Mouse (Mus musculus) kidney, embryonic 16.5 days (tissue): Measurements from ENCODE around the gene Ttc23. TPM values are rescaled to one million over a fixed set of nuclear protein-coding genes. Genes with fewer than 3 reads are reported as not detected.
A peak's percentile ranks its signal among the peaks of the same experiment; 100 is the strongest.

Experiments used
- ATAC-seq: fragments of 200-750 bp; cut with Nextera tagmentation; 2 replicates; pipeline ENCODE4 v1.8.0; 2017; ENCODE audit warnings: moderate TSS enrichment; ENCODE audit not compliant: low FRiP score, low TSS enrichment
- H3K27ac ChIP-seq: fragments of 300-500 bp; sonication (generic); 2 replicates; pipeline ENCODE4 v1.5.1; 2014; ENCODE audit warnings: low read length
- H3K27me3 ChIP-seq: fragments of 300-500 bp; sonication (generic); 2 replicates; pipeline ENCODE4 v1.6.1; 2014; ENCODE audit warnings: low read length, control low read depth, mixed read lengths; ENCODE audit not compliant: insufficient read depth
- H3K36me3 ChIP-seq: fragments of 300-500 bp; sonication (generic); 2 replicates; pipeline ENCODE4 v1.6.1; 2014; ENCODE audit warnings: low read length, control low read depth, mixed read lengths; ENCODE audit not compliant: insufficient read depth
- H3K4me1 ChIP-seq: fragments of 300-500 bp; sonication (generic); 2 replicates; pipeline ENCODE4 v1.6.1; 2014; ENCODE audit warnings: low read length, control low read depth, mixed read lengths; ENCODE audit not compliant: insufficient read depth
- H3K4me2 ChIP-seq: fragments of 300-500 bp; sonication (generic); replicated peaks from 2 replicates; pipeline ENCODE4 v1.6.1; 2014; ENCODE audit warnings: low read depth, low read length
- H3K4me3 ChIP-seq: fragments of 300-500 bp; sonication (generic); 2 replicates; pipeline ENCODE4 v1.5.1; 2014; ENCODE audit warnings: mild to moderate bottlenecking, low read length
- H3K9ac ChIP-seq: fragments of 300-500 bp; sonication (generic); replicated peaks from 2 replicates; pipeline ENCODE4 v1.6.1; 2014; ENCODE audit warnings: low read length
- H3K9me3 ChIP-seq: fragments of 300-500 bp; sonication (generic); 2 replicates; pipeline ENCODE4 v1.6.1; 2016; ENCODE audit warnings: low read length, control low read depth
- WGBS: fragments of 180-500 bp; shearing (Covaris S2); extraction: QIAGEN DNeasy Blood & Tissue Kit; methylation state at CpG from one replicate; pipeline ENCODE4 v1.1.7; 2014; 5-methylcytosine and 5-hydroxymethylcytosine counted together
- polyA plus RNA-seq: library from polyadenylated mRNA; unstranded; fragments of >200 nt; fragmentation: Nextera tagmentation; extraction: Ambion mirVana; gene quantifications from 2 replicates; pipeline ENCODE4 v1.2.1, GENCODE M21; 2015

The Ttc23 gene
- polyA plus RNA-seq, 1 experiment from 2014 or later: 32.6 TPM

GRCm38 (mm10) chr7:67617646-67618045 is 29.6 kb upstream of the Ttc23 start:
- no peak overlapping the region for H3K9ac ChIP-seq
- H3K4me3 ChIP-seq: no peak overlapping the region
- ATAC-seq: no peak
- H3K27me3 ChIP-seq: no peaks in the 10 kb centered on the region
- H3K36me3 ChIP-seq: no peaks in the 10 kb centered on the region
- peaks cover 37% of the 10 kb centered on the region for H3K4me1 ChIP-seq
- 0 out of 2 replicates have a peak overlapping the region, but pooled peaks have one; percentile 13 for H3K27ac ChIP-seq
- no peaks in the 10 kb centered on the region for H3K9me3 ChIP-seq
- no peak overlapping the region for H3K4me2 ChIP-seq
- 71% methylated on average over 10 of the region's 10 CpGs for WGBS

DNA sequence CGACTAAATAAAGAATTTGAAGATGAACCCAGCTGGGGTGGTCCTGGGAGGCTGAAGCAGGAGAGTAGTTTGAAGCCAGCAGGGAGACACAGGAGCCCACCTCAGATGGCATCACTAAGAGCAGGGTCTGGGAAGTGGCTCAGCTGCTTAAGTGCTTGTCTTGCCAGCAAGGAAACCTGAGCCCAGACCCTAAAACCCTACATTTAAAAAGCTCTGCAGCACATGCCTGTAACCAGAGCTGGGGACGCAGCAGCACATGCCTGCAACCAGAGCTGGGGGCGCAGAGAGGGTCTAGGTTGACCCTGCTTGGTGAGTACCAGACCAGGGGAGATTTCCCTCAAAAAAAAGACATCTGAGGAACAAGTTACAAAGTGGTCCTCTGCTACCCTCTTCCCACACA is 28.9 kb upstream of the Ttc23 start:
- Histone ChIP-seq H3K4me3 (no peak overlapping the region), H3K4me1 (peaks cover 37% of the 10 kb centered on the region), H3K27ac (no peak overlapping the region), H3K27me3 (no peaks in the 10 kb centered on the region), H3K9me3 (no peaks in the 10 kb centered on the region), H3K36me3 (no peaks in the 10 kb centered on the region), H3K9ac (no peak overlapping the region), H3K4me2 (no peak overlapping the region)
- ATAC-seq: peak; percentile 46; the same call in 1 of the 2 replicates
- 65% methylated on average over 3 of the region's 3 CpGs for WGBS

DNA sequence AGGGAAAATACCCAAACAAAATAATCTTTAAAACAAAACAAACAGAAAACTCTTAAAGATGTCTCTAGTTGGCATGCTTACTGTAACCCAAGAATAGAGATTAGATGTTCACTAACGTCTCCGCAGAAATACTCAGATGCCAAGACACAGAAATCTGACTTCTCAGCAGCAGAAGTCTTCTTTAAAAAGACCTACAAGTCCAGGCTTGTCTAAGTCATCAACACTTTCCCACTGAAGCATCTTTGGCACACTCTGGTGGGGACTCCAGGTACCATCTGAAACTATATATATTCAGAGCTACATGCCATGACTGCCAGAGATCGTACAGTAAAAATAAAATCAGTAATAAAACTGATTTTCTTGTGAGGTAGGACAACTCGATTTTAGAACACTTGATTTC is 27.4 kb upstream of the Ttc23 start:
- Histone ChIP-seq H3K9me3 (no peaks in the 10 kb centered on the region), H3K27me3 (no peaks in the 10 kb centered on the region), H3K9ac (no peak overlapping the region), H3K27ac (no peak overlapping the region), H3K4me3 (no peak overlapping the region), H3K4me1 (peaks cover 25% of the 10 kb centered on the region), H3K36me3 (no peaks in the 10 kb centered on the region), H3K4me2 (no peak overlapping the region)
- no peak for ATAC-seq
- WGBS: 56% methylated on average over 4 of the region's 4 CpGs

DNA sequence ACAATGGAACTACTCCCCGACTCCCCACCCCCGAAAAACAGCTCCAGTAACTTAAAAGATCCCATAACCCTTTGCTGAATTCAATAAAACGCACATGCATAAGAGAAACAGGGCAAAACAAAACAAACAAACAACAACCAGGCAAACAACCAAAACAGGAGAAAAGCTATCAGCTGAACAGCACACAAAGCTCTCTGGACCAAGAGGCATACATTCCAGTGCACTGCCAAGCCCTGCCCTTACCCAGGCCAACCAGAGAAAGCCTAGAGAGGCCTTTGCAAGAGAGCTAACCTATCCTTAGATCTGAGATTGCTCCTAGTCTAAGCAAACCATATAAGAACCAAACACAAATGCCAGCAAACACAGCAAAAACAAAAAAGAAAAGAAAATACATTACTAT is 25.1 kb upstream of the Ttc23 start:
- Histone ChIP-seq H3K9ac (no peak overlapping the region), H3K4me2 (no peak overlapping the region), H3K36me3 (no peaks in the 10 kb centered on the region), H3K9me3 (no peaks in the 10 kb centered on the region), H3K4me3 (no peak overlapping the region), H3K27ac (no peak overlapping the region), H3K4me1 (peaks cover 10% of the 10 kb centered on the region), H3K27me3 (no peaks in the 10 kb centered on the region)
- 77% methylated on average over 3 of the region's 3 CpGs for WGBS
- no peak for ATAC-seq

GRCm38 (mm10) chr7:67626671-67627070 is 20.5 kb upstream of the Ttc23 start:
- 88% methylated on average over 5 of the region's 5 CpGs for WGBS
- peaks cover 3% of the 10 kb centered on the region; the same call in 1 of the 2 replicates for H3K4me1 ChIP-seq
- H3K9me3 ChIP-seq: no peaks in the 10 kb centered on the region
- H3K27me3 ChIP-seq: no peaks in the 10 kb centered on the region
- H3K27ac ChIP-seq: no peak overlapping the region
- H3K36me3 ChIP-seq: no peaks in the 10 kb centered on the region; the same call in 1 of the 2 replicates
- no peak overlapping the region for H3K4me2 ChIP-seq
- ATAC-seq: no peak
- no peak overlapping the region for H3K9ac ChIP-seq
- H3K4me3 ChIP-seq: no peak overlapping the region

GRCm38 (mm10) chr7:67629681-67630080 is 17.5 kb upstream of the Ttc23 start:
- no peak for ATAC-seq
- Histone ChIP-seq H3K27me3 (no peaks in the 10 kb centered on the region), H3K4me1 (no peaks in the 10 kb centered on the region), H3K9ac (no peak overlapping the region), H3K27ac (no peak overlapping the region), H3K4me2 (no peak overlapping the region), H3K4me3 (no peak overlapping the region), H3K36me3 (peaks cover 4% of the 10 kb centered on the region; the same call in 1 of the 2 replicates), H3K9me3 (no peaks in the 10 kb centered on the region)
- 39% methylated on average over 5 of the region's 5 CpGs for WGBS

- Histone ChIP-seq H3K27ac (no peak overlapping the region), H3K9me3 (no peaks in the 10 kb centered on the region), H3K4me3 (no peak overlapping the region), H3K4me1 (no peaks in the 10 kb centered on the region), H3K27me3 (no peaks in the 10 kb centered on the region), H3K4me2 (no peak overlapping the region), H3K9ac (no peak overlapping the region), H3K36me3 (peaks cover 4% of the 10 kb centered on the region; the same call in 1 of the 2 replicates)
- peak; percentile 51; the same call in 1 of the 2 replicates for ATAC-seq
- 11% methylated on average over 2 of the region's 2 CpGs for WGBS
Measured at GRCm38 (mm10) chr7:67630817-67631216, 16.4 kb upstream of the Ttc23 start.

DNA sequence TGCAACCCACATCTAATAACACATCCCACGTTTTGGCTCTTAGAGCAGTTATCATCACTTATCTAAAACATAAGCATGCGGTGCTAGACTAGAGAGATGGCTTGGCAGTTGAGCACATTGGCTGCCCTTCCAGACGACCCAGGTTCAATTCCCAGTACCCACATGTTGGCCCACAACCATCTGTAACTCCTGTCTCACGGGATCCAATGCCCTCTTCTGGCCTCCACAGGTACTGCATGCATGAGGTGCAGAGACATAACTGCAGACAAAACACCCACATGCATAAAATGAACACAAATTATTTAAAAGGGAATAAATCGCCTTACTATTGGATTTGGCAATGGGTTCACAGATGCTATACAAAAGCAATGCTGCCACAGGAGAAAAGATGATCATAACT is 14.8 kb upstream of the Ttc23 start:
- H3K9ac ChIP-seq: no peak overlapping the region
- no peak overlapping the region for H3K27ac ChIP-seq
- WGBS: 84% methylated on average over 5 of the region's 5 CpGs
- H3K4me2 ChIP-seq: no peak overlapping the region
- no peaks in the 10 kb centered on the region for H3K4me1 ChIP-seq
- H3K36me3 ChIP-seq: peaks cover 4% of the 10 kb centered on the region; the same call in 1 of the 2 replicates
- H3K4me3 ChIP-seq: no peak overlapping the region
- no peaks in the 10 kb centered on the region for H3K9me3 ChIP-seq
- no peak for ATAC-seq
- no peaks in the 10 kb centered on the region for H3K27me3 ChIP-seq

- 82% methylated on average over 3 of the region's 3 CpGs for WGBS
- no peak for ATAC-seq
- no peak overlapping the region for H3K9ac ChIP-seq
- H3K4me1 ChIP-seq: no peaks in the 10 kb centered on the region
- no peaks in the 10 kb centered on the region for H3K27me3 ChIP-seq
- no peak overlapping the region for H3K4me3 ChIP-seq
- no peaks in the 10 kb centered on the region for H3K9me3 ChIP-seq
- no peak overlapping the region for H3K4me2 ChIP-seq
- H3K36me3 ChIP-seq: peaks cover 4% of the 10 kb centered on the region; the same call in 1 of the 2 replicates
- H3K27ac ChIP-seq: no peak overlapping the region
Measured at GRCm38 (mm10) chr7:67634210-67634609, 13.0 kb upstream of the Ttc23 start.

- 71% methylated on average over 2 of the region's 2 CpGs for WGBS
- H3K9ac ChIP-seq: no peak overlapping the region
Measured at GRCm38 (mm10) chr7:67636161-67636560, 11.0 kb upstream of the Ttc23 start.

More at GRCm38 (mm10) chr7:67636161-67636560, 11.0 kb upstream of the Ttc23 start:
- Histone ChIP-seq H3K4me1 (no peaks in the 10 kb centered on the region; the same call in 1 of the 2 replicates), H3K36me3 (peaks cover 8% of the 10 kb centered on the region; the same call in 1 of the 2 replicates), H3K4me2 (no peak overlapping the region), H3K27ac (no peak overlapping the region), H3K27me3 (no peaks in the 10 kb centered on the region), H3K4me3 (no peak overlapping the region), H3K9me3 (no peaks in the 10 kb centered on the region)
- no peak for ATAC-seq
